Mouse (Mus musculus) lung, adult 2 months (tissue): ENCODE data around the gene Cyp26c1.

ENCODE experiments used
- CTCF ChIP-seq: fragments of 200-500 bp; IDR thresholded peaks from 2 replicates; pipeline ENCODE4 v1.5.1; 2011; ENCODE audit warnings: mild to moderate bottlenecking, low read length, control low read depth; ENCODE audit not compliant: insufficient read depth
- POLR2A ChIP-seq: fragments of 200-500 bp; IDR thresholded peaks from 2 replicates; pipeline ENCODE4 v1.6.1; 2011; ENCODE audit warnings: low read depth, mild to moderate bottlenecking, control low read depth, low read length, borderline replicate concordance; ENCODE audit errors: extremely low read depth

- TF ChIP-seq CTCF (no peak), POLR2A (no peak)
Observed at GRCm38 (mm10) chr19:37697651-37698272, 12.4 kb downstream of the Cyp26c1 start, which contains the start of gene Cyp26a1.
